Mouse (Mus musculus): ENCODE measurements around the gene Psmd14.

The Psmd14 gene

GRCm38 (mm10) chr2:61711108-61712040, at the start of gene Psmd14:
Gene Psmd14 (plus strand): TSS chr2:61711694.
- DNase-seq (ENCODE audit: low read depth, low spot score) = peak; percentile 92

DNA sequence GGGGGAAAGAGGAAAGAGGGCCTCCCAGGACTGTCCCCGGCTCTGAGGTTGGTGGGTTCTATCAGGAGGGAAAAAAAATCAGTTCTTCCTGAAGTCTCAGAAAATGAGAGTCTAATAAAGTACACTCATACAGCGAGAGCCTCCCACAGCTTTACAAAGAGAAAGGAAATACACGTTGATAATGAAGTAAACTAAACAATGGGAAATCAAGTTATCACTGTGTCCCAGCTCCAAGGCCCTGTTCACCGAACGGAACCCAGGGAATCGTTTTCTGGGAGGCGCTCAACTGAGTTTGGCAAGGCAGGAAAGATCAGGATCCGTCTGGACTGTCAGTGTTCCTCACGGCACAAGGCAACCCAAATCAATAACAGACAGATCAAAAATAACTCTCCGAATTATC, 48.7 kb upstream of the Psmd14 start:
- no peak for DNase-seq (ENCODE audit: low read depth, low spot score)

GRCm38 (mm10) chr2:61663573-61664241, 47.8 kb upstream of the Psmd14 start:
- no peak for DNase-seq (ENCODE audit: low read depth, low spot score)

- no peak for DNase-seq (ENCODE audit: low read depth, low spot score)
These were observed 44.1 kb upstream of the Psmd14 start for GRCm38 (mm10) chr2:61667420-61667819.

DNA sequence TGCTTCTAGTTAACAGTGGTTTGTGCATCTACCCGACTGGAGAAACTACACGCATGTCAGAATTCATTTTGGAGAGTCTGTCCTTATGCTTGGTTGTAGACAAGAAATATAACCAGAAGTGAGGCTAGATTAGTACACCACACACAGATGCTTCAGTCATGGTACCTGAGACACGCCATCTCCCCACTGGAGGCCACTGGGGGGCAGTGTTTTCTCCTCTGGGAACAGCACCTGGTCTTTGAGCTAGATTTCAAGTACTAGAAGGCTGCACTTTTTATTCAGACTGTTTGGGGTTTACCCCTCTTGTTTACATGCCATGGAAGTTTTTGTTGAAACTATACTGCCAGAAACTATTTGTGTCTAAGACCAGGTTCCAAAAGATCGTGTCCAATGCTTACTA, 43.2 kb upstream of the Psmd14 start:
- DNase-seq (ENCODE audit: low read depth, low spot score) = peak; percentile 75

- DNase-seq (ENCODE audit: low read depth, low spot score) = no peak
These were observed 36.9 kb upstream of the Psmd14 start for GRCm38 (mm10) chr2:61674555-61674954.

GRCm38 (mm10) chr2:61681572-61681971, 29.9 kb upstream of the Psmd14 start:
- no peak for DNase-seq (ENCODE audit: low read depth, low spot score)

DNA sequence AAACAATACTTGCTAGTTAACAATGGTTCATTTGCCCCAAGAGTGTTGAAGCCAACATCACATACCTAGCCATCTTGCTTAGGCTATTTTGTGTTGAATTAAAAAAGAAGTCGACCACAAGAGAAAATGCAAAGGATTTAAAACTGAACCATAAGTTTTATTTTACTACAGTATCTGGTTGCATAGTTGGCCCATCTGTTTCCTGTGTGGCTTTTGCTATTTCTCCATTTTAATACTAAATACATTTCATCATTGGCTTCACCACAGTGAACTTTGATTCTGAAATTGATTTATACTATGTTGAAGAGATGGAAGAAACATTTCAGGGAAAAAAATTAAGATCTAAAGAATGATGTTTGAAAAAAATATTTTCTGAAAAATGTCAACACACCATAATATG, 25.0 kb upstream of the Psmd14 start:
- no peak for DNase-seq (ENCODE audit: low read depth, low spot score)

- DNase-seq (ENCODE audit: low read depth, low spot score) = no peak
These were observed 22.4 kb upstream of the Psmd14 start for GRCm38 (mm10) chr2:61689086-61689485.

DNA sequence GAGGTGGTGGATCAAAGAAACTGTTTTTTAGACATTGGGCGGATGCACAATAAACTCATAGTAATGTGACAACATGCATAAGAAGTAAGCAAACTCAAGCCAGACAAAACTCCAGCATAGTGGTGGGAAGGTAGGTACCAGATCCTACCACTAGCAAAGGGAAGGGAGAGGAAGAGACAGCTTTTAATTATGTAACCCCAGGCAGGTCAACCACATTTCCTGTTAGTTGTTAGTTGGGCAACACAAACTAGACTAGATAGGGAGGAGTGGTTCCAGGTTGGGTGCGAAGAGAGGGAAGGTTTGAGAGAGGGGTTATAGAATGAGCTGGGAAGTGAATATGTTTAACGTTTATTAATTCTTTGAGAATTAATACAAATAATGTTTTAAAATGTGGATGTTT, 1.9 kb upstream of the Psmd14 start:
- DNase-seq (ENCODE audit: low read depth, low spot score) = no peak

DNA sequence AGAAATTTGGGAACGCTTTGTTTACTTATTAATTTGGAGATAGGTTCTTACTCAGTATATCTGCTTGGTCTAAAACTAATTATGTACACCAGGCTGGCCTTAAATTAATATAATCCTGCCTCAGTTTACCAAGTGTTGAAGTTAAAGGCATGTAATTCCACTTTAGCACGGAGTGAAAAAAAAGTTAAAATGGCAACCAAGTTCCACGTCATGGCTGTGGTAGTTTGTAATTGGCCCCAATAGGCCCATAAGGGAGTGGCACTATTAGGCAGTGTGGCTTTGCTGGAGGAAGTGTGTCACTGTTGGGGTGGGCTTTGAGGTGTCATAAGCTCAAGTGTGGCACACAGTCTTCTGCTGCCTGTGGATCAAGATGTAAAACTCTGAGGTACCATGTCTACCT, 1.0 kb downstream of the Psmd14 start:
- peak; percentile 42 for DNase-seq (ENCODE audit: low read depth, low spot score)

GRCm38 (mm10) chr2:61722401-61722982, 11.0 kb downstream of the Psmd14 start:
- no peak for DNase-seq (ENCODE audit: low read depth, low spot score)

DNA sequence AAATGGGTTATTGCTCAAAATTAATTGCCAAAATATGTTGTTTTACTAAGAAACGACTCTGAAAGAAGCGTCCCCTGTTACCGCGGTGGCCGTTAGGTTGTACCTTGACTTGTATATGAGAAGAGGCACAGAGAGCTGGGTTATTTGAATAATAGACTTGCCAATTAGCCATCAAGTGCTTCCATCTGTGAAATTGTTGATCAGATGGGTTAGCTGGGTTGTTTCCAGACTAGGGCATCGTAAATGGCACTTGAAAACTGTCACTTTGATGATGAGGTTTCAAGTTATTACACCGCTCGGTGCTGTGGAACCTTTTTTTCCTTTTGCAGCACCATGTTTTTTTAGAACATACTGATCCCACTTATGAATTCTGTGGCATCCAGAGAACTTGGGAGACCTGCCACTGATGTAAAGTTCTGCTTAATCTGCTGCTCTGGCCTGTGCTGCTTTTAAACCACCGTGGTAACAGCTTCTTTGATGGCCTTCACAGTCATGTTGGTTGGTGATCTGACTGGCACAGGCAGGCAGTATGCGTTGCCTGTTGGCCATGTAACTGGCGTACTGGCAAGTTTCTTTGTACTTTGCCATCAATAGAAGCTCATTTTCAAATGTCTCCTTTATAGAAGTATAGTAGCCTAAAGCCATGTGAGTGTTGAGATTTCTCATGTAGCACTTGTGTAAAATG, 21.4 kb downstream of the Psmd14 start:
- no peak for DNase-seq (ENCODE audit: low read depth, low spot score)

DNA sequence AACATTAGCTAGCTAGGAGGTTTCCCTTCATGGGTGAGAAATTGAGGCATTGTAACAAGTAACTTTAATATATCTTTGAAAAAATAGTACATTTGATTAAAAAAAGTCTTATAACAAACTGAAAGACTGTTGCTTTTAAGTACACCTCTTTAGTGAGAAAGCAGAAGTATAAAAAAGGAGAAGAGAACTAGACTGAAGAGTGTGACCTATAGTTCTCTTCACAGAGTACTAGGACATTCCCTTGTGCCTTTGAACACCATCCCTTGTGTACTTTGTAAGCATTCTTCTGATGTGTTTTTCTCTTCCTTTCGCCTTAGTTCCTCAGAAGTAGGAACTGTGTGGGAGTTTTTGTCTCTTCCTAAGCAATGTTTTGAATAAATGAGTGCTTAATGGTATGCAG, 22.7 kb downstream of the Psmd14 start:
- DNase-seq (ENCODE audit: low read depth, low spot score) = no peak

- no peak for DNase-seq (ENCODE audit: low read depth, low spot score)
These were observed 34.6 kb downstream of the Psmd14 start for GRCm38 (mm10) chr2:61746051-61746450.

DNA sequence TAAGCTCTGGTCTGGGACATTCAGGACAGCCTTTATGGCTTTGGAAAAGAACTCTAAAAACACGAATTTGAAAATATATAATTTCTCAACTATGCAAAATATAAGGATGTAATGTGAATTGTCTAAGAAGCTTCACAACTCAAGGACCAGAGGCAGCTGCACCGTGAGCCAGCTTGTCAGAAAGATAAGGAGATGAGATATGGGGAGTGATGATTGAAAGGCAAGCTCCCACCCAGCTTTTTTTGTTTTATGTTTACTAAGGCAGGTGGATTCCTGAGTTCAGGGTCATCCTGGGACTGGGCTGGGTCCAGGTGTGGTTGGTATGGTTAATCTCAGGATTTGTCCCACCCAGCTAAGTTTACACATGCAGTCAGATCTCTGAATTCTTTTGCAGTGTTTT, 35.1 kb downstream of the Psmd14 start:
- DNase-seq (ENCODE audit: low read depth, low spot score) = no peak

DNA sequence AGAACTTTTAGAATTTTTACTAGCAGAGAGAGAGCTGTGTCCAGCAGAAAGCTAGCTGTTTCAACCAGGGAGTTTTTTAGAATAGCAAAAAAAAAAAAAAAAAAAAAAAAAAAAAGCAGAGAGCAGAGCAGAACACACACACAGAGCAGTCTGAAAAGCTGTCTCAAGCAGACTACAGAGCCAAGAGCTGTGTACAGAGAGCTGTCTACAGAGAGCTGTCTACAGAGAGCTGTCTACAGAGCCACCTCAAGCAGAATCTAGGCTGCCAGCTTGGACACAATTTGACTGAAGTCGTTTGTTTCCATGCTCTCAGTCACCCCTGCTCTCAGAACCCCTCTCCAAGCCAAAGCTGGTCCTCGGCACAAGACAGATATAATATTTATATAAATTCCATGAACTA, 35.9 kb downstream of the Psmd14 start:
- DNase-seq (ENCODE audit: low read depth, low spot score) = no peak

DNA sequence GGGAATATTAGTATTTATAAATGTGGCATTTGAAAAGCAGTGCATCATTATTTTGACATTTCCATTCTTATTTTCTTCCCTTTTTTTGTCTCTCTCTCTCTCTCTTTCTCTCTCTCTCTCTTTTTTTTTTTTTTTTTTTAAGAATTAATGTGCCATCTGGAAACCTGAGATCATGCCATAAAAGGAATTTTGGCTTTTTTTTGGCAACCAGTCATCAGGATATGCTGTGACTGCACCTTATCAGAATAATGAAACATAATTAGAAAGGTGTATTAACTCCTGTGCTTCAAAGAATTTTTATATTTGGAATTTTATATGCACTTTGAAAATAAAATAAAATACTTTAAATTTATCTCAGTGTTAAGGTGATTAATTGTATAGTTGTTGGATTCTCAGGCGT, 39.2 kb downstream of the Psmd14 start:
- no peak for DNase-seq (ENCODE audit: low read depth, low spot score)

DNA sequence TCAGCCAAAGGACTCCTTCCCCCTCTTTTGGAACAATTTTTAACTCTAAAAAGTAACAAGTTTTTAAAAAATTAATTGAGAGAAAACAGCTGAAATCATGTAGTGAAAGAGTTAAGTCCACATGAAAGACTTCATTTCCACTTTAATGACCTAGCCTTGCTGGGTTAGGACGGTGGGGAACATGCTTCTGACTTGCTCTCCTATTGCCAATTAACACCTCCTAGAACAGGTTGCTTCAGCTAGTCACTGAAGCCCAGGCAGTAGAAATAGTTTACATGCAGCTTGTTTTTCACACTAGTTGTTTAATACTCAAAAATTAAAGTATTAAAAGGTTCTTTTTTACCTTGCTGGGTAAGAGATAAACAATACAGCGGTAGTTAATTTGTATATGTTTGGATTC, 39.8 kb downstream of the Psmd14 start:
- no peak for DNase-seq (ENCODE audit: low read depth, low spot score)

- no peak for DNase-seq (ENCODE audit: low read depth, low spot score)
These were observed 40.9 kb downstream of the Psmd14 start for GRCm38 (mm10) chr2:61752362-61752761.

DNA sequence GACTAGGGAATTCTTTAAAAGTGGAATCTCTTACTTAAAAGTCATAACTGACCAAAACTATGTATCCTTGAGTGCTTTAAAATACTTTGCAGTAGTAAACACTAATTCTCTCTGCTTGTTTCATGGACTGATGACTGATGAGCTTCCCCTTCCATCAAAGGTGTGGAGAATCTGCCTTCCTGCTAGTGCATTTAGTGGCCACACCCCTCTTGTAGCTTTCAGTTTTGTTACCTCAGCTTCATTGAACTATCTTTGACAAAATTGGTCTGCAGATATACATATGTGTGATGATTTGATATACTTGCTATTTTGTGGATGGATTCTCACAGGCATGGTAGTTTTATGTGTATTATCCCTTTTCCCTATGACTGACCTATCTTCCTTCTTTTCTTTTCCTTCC, 43.5 kb downstream of the Psmd14 start:
- DNase-seq (ENCODE audit: low read depth, low spot score) = peak; percentile 26

DNA sequence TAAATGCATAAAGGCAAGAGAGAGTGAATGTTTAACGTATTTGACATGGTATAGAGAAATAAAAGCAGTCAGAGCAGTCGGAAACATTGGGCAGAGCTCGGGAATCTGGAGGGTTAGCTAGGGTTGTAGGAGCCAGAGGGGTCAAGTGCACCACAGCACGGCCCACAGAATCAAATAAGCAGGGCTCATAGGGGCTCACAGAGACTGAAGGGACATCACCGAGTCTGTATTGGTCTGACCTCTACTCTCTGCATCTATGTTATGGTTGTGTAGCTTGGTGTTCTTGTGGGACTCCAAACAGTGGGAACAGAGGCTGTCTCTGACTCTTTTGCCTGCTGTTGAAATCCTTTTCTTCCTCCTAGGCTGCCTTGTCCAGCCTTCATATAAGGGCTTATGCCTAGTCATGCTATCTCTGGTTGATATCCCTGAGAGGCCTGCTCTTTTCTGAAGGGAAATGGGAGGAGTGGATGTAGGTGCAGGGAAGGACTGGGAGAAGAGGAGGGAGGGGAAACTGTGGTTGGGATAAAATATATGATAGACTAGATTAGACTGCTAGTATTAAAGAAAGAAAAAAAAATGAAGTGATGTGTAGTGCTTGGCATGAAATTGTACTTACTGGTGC, 47.9 kb downstream of the Psmd14 start:
- no peak for DNase-seq (ENCODE audit: low read depth, low spot score)

Measured in CD4-positive, CD25-positive, alpha-beta regulatory T cell, adult 2 months (primary cell).